Mouse (Mus musculus) embryonic facial prominence, embryonic 10.5 days (tissue): Measurements from ENCODE around the gene Cox20. TPM values are rescaled to one million over a fixed set of nuclear protein-coding genes. Genes with fewer than 3 reads are reported as not detected.
A peak's percentile ranks its signal among the peaks of the same experiment; 100 is the strongest.

ENCODE experiments used
- DNase-seq: peaks from one replicate; pipeline ENCODE4 v3.0.0-alpha.2; 2017; ENCODE audit warnings: low spot score
- H3K27ac ChIP-seq: fragments of 300-500 bp; sonication (generic); replicated peaks from 2 replicates; pipeline ENCODE4 v1.5.1; 2016; ENCODE audit warnings: mild to moderate bottlenecking
- H3K27me3 ChIP-seq: fragments of 300-500 bp; sonication (generic); replicated peaks from 2 replicates; pipeline ENCODE4 v1.6.1; 2016; ENCODE audit warnings: low read depth, mild to moderate bottlenecking; ENCODE audit not compliant: poor library complexity, severe bottlenecking
- H3K36me3 ChIP-seq: fragments of 300-500 bp; sonication (generic); replicated peaks from 2 replicates; pipeline ENCODE4 v1.6.1; 2016; ENCODE audit warnings: mild to moderate bottlenecking, moderate library complexity
- H3K4me1 ChIP-seq: fragments of 300-500 bp; sonication (generic); 2 replicates; pipeline ENCODE4 v1.6.1; 2016
- H3K4me3 ChIP-seq: fragments of 300-500 bp; sonication (generic); 2 replicates; pipeline ENCODE4 v1.5.1; 2016; ENCODE audit warnings: mild to moderate bottlenecking, moderate library complexity
- H3K9me3 ChIP-seq: fragments of 300-500 bp; sonication (generic); 2 replicates; pipeline ENCODE4 v1.6.1; 2016; ENCODE audit warnings: mild to moderate bottlenecking
- WGBS: fragments of 180-500 bp; shearing (Covaris S2); methylation state at CpG from one replicate; pipeline ENCODE4 v1.1.7; 2016; 5-methylcytosine and 5-hydroxymethylcytosine counted together
- microRNA-seq: library from miRNA; unstranded; fragments of <30 nt; microRNA quantifications from one replicate; pipeline ENCODE4, GENCODE M21; 2017
- polyA plus RNA-seq: library from polyadenylated mRNA; unstranded; fragments of >200 nt; fragmentation: Nextera tagmentation; extraction: Ambion mirVana; gene quantifications from 2 replicates; pipeline ENCODE4 v1.2.1, GENCODE M21; 2016

Gene Cox20
- polyA plus RNA-seq, 1 experiment from 2014 or later = 72.9 TPM

- Histone ChIP-seq H3K4me1 (peaks cover 24% of the 10 kb centered on the region), H3K27me3 (no peaks in the 10 kb centered on the region)
- WGBS = 2% methylated on average over 36 of the region's 36 CpGs
These were observed 49.8 kb downstream of the Cox20 start for GRCm38 (mm10) chr1:178368548-178369271.

GRCm38 (mm10) chr1:178369272-178369651 lies 50.3 kb downstream of the Cox20 start:
- DNase-seq = peak; percentile 62
- WGBS = 2% methylated on average over 11 of the region's 11 CpGs
- Histone ChIP-seq H3K27ac (peak overlapping the region; percentile 82), H3K27me3 (no peaks in the 10 kb centered on the region), H3K36me3 (no peaks in the 10 kb centered on the region), H3K9me3 (no peaks in the 10 kb centered on the region), H3K4me1 (peaks cover 24% of the 10 kb centered on the region), H3K4me3 (peak overlapping the region; percentile 62)

More at GRCm38 (mm10) chr1:178368548-178369271, 49.8 kb downstream of the Cox20 start:
- peak; percentile 86 for DNase-seq
- H3K27ac ChIP-seq = peak overlapping the region; percentile 82
- no peaks in the 10 kb centered on the region for H3K9me3 ChIP-seq
- peak overlapping the region; percentile 62 for H3K4me3 ChIP-seq
- H3K36me3 ChIP-seq = no peaks in the 10 kb centered on the region

Small RNA genes lying within 50 kb of the gene (microRNA-seq; reads per million reads assigned to microRNA genes)
- gene Gm27458 = not detected

Other genes starting within 250 kb of the Cox20 start
- 14.9 and 17.3 TPM in 2 replicates for gene Desi2, start 131.7 kb upstream of the Cox20 start, polyA plus RNA-seq
- 455 and 483 TPM in 2 replicates for gene Hnrnpu, start 18.7 kb downstream of the Cox20 start, polyA plus RNA-seq
- 4.6 and 5.5 TPM in 2 replicates for gene Efcab2, start 87.0 kb downstream of the Cox20 start, polyA plus RNA-seq
- 9.0 and 10.2 TPM in 2 replicates for gene Kif26b, start 210.0 kb downstream of the Cox20 start, polyA plus RNA-seq